Mouse (Mus musculus) lung, adult 2 months (tissue): ENCODE measurements at regions not wholly inside any gene's neighbourhood (a gene's known extent, or its start where the extent isn't known, plus 50 kb on each side); places are given as distances from the start of the nearest gene placed in this dataset.

Source experiments
- CTCF ChIP-seq: fragments of 200-500 bp; IDR thresholded peaks from 2 replicates; pipeline ENCODE4 v1.5.1; 2011; ENCODE audit warnings: mild to moderate bottlenecking, low read length, control low read depth; ENCODE audit not compliant: insufficient read depth
- POLR2A ChIP-seq: fragments of 200-500 bp; IDR thresholded peaks from 2 replicates; pipeline ENCODE4 v1.6.1; 2011; ENCODE audit warnings: low read depth, mild to moderate bottlenecking, control low read depth, low read length, borderline replicate concordance; ENCODE audit errors: extremely low read depth

GRCm38 (mm10) chr15:13276909-13277235 is 103.4 kb upstream of the Cdh6 start:
- TF ChIP-seq POLR2A (no peak), CTCF (no peak)
